Mouse (Mus musculus) gastrocnemius, postnatal 4 days (tissue): Measurements from ENCODE around the gene Fastkd5. TPM values are rescaled to one million over a fixed set of nuclear protein-coding genes. Genes with fewer than 3 reads are reported as not detected.
"Not testable (repeated sequence)": the region's sequence is repeated elsewhere in the genome, so short reads cannot be mapped to it uniquely, and the experiment has no call there.

Experiments
- DNase-seq, 2 experiments: peaks; one replicate each; pipeline ENCODE4 v3.0.0; 2021 to 2022; ENCODE audit warnings: low spot score in 2 of 2, mixed read lengths in 2 of 2
- long read RNA-seq, 2 experiments: library from polyadenylated mRNA; stranded (forward); transcript quantifications; one replicate each; pipeline ENCODE4 v2.0.0; 2021
- total RNA-seq, 2 experiments: library from RNA; stranded (reverse); gene quantifications; 2 replicates each; pipeline ENCODE4 v1.2.3; 2021

Gene Fastkd5
- 1 to 10 TPM; 7.3 to 8.2 TPM for total RNA-seq
- long read RNA-seq, experiment 1, transcript Fastkd5-201 (2 exons, 3,015 nt) = major isoform, 6 of 7 reads
- long read RNA-seq, experiment 1, partial matches to known transcripts = 0 of 7 reads
- long read RNA-seq, experiment 1, other reads (novel, unspliced or antisense) = 1 of 7 reads
- long read RNA-seq, experiment 2, partial matches to known transcripts = 0 of 8 reads
- long read RNA-seq, experiment 2, other reads (novel, unspliced or antisense) = 4 of 8 reads

GRCm38 (mm10) chr2:130629839-130630203 is at the start of gene Fastkd5, which contains the start of gene Ubox5:
Gene Fastkd5, minus strand, starts transcription at chr2:130630027.
Gene Ubox5, minus strand, starts transcription at chr2:130630038.
- peak; percentile 87 to 95 for DNase-seq

GRCm38 (mm10) chr2:130679154-130679553 is 49.3 kb upstream of the Fastkd5 start:
- DNase-seq = no peak

GRCm38 (mm10) chr2:130677211-130677610 is 47.4 kb upstream of the Fastkd5 start:
- DNase-seq = no peak

- DNase-seq = peak; percentile 72 to 85
These were observed 37.7 kb upstream of the Fastkd5 start, which contains the start of gene Itpa for GRCm38 (mm10) chr2:130667559-130667958. Gene Itpa, plus strand, starts transcription at chr2:130667610.

- DNase-seq = peak; percentile 83 to 92
These were observed 34.4 kb upstream of the Fastkd5 start, which contains the start of gene Ddrgk1 for GRCm38 (mm10) chr2:130664102-130664701. Gene Ddrgk1, minus strand, starts transcription at chr2:130664659.

GRCm38 (mm10) chr2:130663342-130663741 is 33.5 kb upstream of the Fastkd5 start:
- DNase-seq = no peak

GRCm38 (mm10) chr2:130658530-130658929 is 28.7 kb upstream of the Fastkd5 start:
- no peak for DNase-seq

GRCm38 (mm10) chr2:130657541-130657940 is 27.7 kb upstream of the Fastkd5 start:
- DNase-seq = no peak

GRCm38 (mm10) chr2:130656536-130656935 is 26.7 kb upstream of the Fastkd5 start:
- no peak for DNase-seq

GRCm38 (mm10) chr2:130655660-130656339 is 26.0 kb upstream of the Fastkd5 start:
- no peak for DNase-seq

GRCm38 (mm10) chr2:130653760-130654159 is 23.9 kb upstream of the Fastkd5 start:
- no peak for DNase-seq

GRCm38 (mm10) chr2:130653303-130653702 is 23.5 kb upstream of the Fastkd5 start:
- no peak for DNase-seq

GRCm38 (mm10) chr2:130649028-130649427 is 19.2 kb upstream of the Fastkd5 start:
- not testable (repeated sequence) for DNase-seq

- no peak for DNase-seq
These were observed 15.4 kb upstream of the Fastkd5 start for GRCm38 (mm10) chr2:130645198-130645597.

GRCm38 (mm10) chr2:130642684-130643369 is 13.0 kb upstream of the Fastkd5 start, which contains the start of gene Lzts3:
Gene Lzts3, minus strand, starts transcription at chr2:130642803.
- peak; percentile 95 to 97 for DNase-seq

- DNase-seq = no peak
These were observed 12.4 kb upstream of the Fastkd5 start for GRCm38 (mm10) chr2:130642197-130642660.

- DNase-seq = no peak
These were observed 11.7 kb upstream of the Fastkd5 start for GRCm38 (mm10) chr2:130641351-130642025.

- DNase-seq = no peak
These were observed 9.4 kb upstream of the Fastkd5 start for GRCm38 (mm10) chr2:130639276-130639675.

GRCm38 (mm10) chr2:130638101-130638611 is 8.3 kb upstream of the Fastkd5 start:
- DNase-seq = no peak

- no peak for DNase-seq
These were observed 6.0 kb upstream of the Fastkd5 start for GRCm38 (mm10) chr2:130635847-130636246.
